Mouse (Mus musculus): ENCODE results near the gene Art4. TPM values are rescaled to one million over a fixed set of nuclear protein-coding genes. Genes with fewer than 3 reads are reported as not detected.

Art4 gene
- polyA plus RNA-seq, 1 experiment, result 0.96 TPM

- H3K27ac ChIP-seq (ENCODE audit: control insufficient read depth, insufficient read depth, low read depth, low read length), result peak within 1 kb of the TSS; percentile 99
Measured at GRCm38 (mm10) chr6:136827516-136827880, 30.0 kb downstream of the Art4 start, which contains the start of gene BC049715. Gene BC049715, plus strand, starts transcription at chr6:136827626.

GRCm38 (mm10) chr6:136827116-136827515 is 30.4 kb downstream of the Art4 start:
- Histone ChIP-seq H3K27ac (ENCODE audit: control insufficient read depth, insufficient read depth, low read depth, low read length) (peak overlapping the region; percentile 99), H3K36me3 (ENCODE audit: control insufficient read depth, insufficient read depth, low read length) (peaks cover 5% of the 10 kb centered on the region), H3K4me1 (ENCODE audit: control insufficient read depth, insufficient read depth, low read length) (no peaks in the 10 kb centered on the region), H3K4me3 (ENCODE audit: control insufficient read depth, low read depth, low read length) (peak overlapping the region; percentile 98), H3K27me3 (ENCODE audit: control insufficient read depth, insufficient read depth, low read length) (no peaks in the 10 kb centered on the region)
- TF ChIP-seq CTCF (IDR thresholded peaks at IDR 0.05; ENCODE audit: control insufficient read depth, insufficient read depth, insufficient replicate concordance, low read depth, low read length) (no peak), POLR2A (IDR thresholded peaks at IDR 0.05; ENCODE audit: control insufficient read depth, low read depth, low read length) (no peak)

More at GRCm38 (mm10) chr6:136827516-136827880, 30.0 kb downstream of the Art4 start, which contains the start of gene BC049715:
- no peak for TF ChIP-seq CTCF (IDR thresholded peaks at IDR 0.05; ENCODE audit: control insufficient read depth, insufficient read depth, insufficient replicate concordance, low read depth, low read length)
- TF ChIP-seq POLR2A (IDR thresholded peaks at IDR 0.05; ENCODE audit: control insufficient read depth, low read depth, low read length), result no peak; the same call in 1 of the 2 replicates
- Histone ChIP-seq H3K36me3 (ENCODE audit: control insufficient read depth, insufficient read depth, low read length) (peaks cover 5% of the 10 kb centered on the region), H3K27me3 (ENCODE audit: control insufficient read depth, insufficient read depth, low read length) (no peaks in the 10 kb centered on the region), H3K4me1 (ENCODE audit: control insufficient read depth, insufficient read depth, low read length) (no peaks in the 10 kb centered on the region), H3K4me3 (ENCODE audit: control insufficient read depth, low read depth, low read length) (peak within 1 kb of the TSS; percentile 98)

- H3K27ac ChIP-seq (ENCODE audit: control insufficient read depth, insufficient read depth, low read depth, low read length), result no peak overlapping the region
- H3K4me3 ChIP-seq (ENCODE audit: control insufficient read depth, low read depth, low read length), result peak overlapping the region; percentile 73
- TF ChIP-seq POLR2A (IDR thresholded peaks at IDR 0.05; ENCODE audit: control insufficient read depth, low read depth, low read length) (no peak), CTCF (IDR thresholded peaks at IDR 0.05; ENCODE audit: control insufficient read depth, insufficient read depth, insufficient replicate concordance, low read depth, low read length) (no peak)
- no peaks in the 10 kb centered on the region; the same call in 1 of the 2 replicates for H3K4me1 ChIP-seq (ENCODE audit: control insufficient read depth, insufficient read depth, low read length)
- H3K27me3 ChIP-seq (ENCODE audit: control insufficient read depth, insufficient read depth, low read length), result no peaks in the 10 kb centered on the region
- H3K36me3 ChIP-seq (ENCODE audit: control insufficient read depth, insufficient read depth, low read length), result peaks cover 10% of the 10 kb centered on the region
Measured at GRCm38 (mm10) chr6:136824987-136825386, 32.5 kb downstream of the Art4 start.

GRCm38 (mm10) chr6:136821086-136821485 is 36.4 kb downstream of the Art4 start:
- no peak for TF ChIP-seq POLR2A (IDR thresholded peaks at IDR 0.05; ENCODE audit: control insufficient read depth, low read depth, low read length)
- no peak for TF ChIP-seq CTCF (IDR thresholded peaks at IDR 0.05; ENCODE audit: control insufficient read depth, insufficient read depth, insufficient replicate concordance, low read depth, low read length)
- no peak overlapping the region for H3K27ac ChIP-seq (ENCODE audit: control insufficient read depth, insufficient read depth, low read depth, low read length)
- H3K36me3 ChIP-seq (ENCODE audit: control insufficient read depth, insufficient read depth, low read length), result peaks cover 11% of the 10 kb centered on the region
- no peak overlapping the region for H3K4me3 ChIP-seq (ENCODE audit: control insufficient read depth, low read depth, low read length)
- no peaks in the 10 kb centered on the region for H3K27me3 ChIP-seq (ENCODE audit: control insufficient read depth, insufficient read depth, low read length)
- H3K4me1 ChIP-seq (ENCODE audit: control insufficient read depth, insufficient read depth, low read length), result no peaks in the 10 kb centered on the region; the same call in 1 of the 2 replicates

- Histone ChIP-seq H3K4me1 (ENCODE audit: control insufficient read depth, insufficient read depth, low read length) (no peaks in the 10 kb centered on the region; the same call in 1 of the 2 replicates), H3K4me3 (ENCODE audit: control insufficient read depth, low read depth, low read length) (no peak overlapping the region), H3K27me3 (ENCODE audit: control insufficient read depth, insufficient read depth, low read length) (no peaks in the 10 kb centered on the region), H3K36me3 (ENCODE audit: control insufficient read depth, insufficient read depth, low read length) (peaks cover 11% of the 10 kb centered on the region), H3K27ac (ENCODE audit: control insufficient read depth, insufficient read depth, low read depth, low read length) (no peak overlapping the region)
- TF ChIP-seq CTCF (IDR thresholded peaks at IDR 0.05; ENCODE audit: control insufficient read depth, insufficient read depth, insufficient replicate concordance, low read depth, low read length) (no peak), POLR2A (IDR thresholded peaks at IDR 0.05; ENCODE audit: control insufficient read depth, low read depth, low read length) (no peak)
Measured at GRCm38 (mm10) chr6:136820381-136820780, 37.2 kb downstream of the Art4 start.

GRCm38 (mm10) chr6:136817549-136817948 is 40.0 kb downstream of the Art4 start:
- Histone ChIP-seq H3K27ac (ENCODE audit: control insufficient read depth, insufficient read depth, low read depth, low read length) (no peak overlapping the region), H3K4me3 (ENCODE audit: control insufficient read depth, low read depth, low read length) (no peak overlapping the region), H3K36me3 (ENCODE audit: control insufficient read depth, insufficient read depth, low read length) (peaks cover 6% of the 10 kb centered on the region), H3K4me1 (ENCODE audit: control insufficient read depth, insufficient read depth, low read length) (no peaks in the 10 kb centered on the region; the same call in 1 of the 2 replicates), H3K27me3 (ENCODE audit: control insufficient read depth, insufficient read depth, low read length) (no peaks in the 10 kb centered on the region)
- TF ChIP-seq CTCF (IDR thresholded peaks at IDR 0.05; ENCODE audit: control insufficient read depth, insufficient read depth, insufficient replicate concordance, low read depth, low read length), result no peak
- no peak for TF ChIP-seq POLR2A (IDR thresholded peaks at IDR 0.05; ENCODE audit: control insufficient read depth, low read depth, low read length)

- H3K36me3 ChIP-seq (ENCODE audit: control insufficient read depth, insufficient read depth, low read length), result peaks cover 6% of the 10 kb centered on the region
- H3K27ac ChIP-seq (ENCODE audit: control insufficient read depth, insufficient read depth, low read depth, low read length), result no peak overlapping the region
- no peaks in the 10 kb centered on the region for H3K27me3 ChIP-seq (ENCODE audit: control insufficient read depth, insufficient read depth, low read length)
- H3K4me1 ChIP-seq (ENCODE audit: control insufficient read depth, insufficient read depth, low read length), result no peaks in the 10 kb centered on the region; the same call in 1 of the 2 replicates
- no peak for TF ChIP-seq CTCF (IDR thresholded peaks at IDR 0.05; ENCODE audit: control insufficient read depth, insufficient read depth, insufficient replicate concordance, low read depth, low read length)
- TF ChIP-seq POLR2A (IDR thresholded peaks at IDR 0.05; ENCODE audit: control insufficient read depth, low read depth, low read length), result no peak
- H3K4me3 ChIP-seq (ENCODE audit: control insufficient read depth, low read depth, low read length), result peak overlapping the region; percentile 10
Measured at GRCm38 (mm10) chr6:136816826-136817225, 40.7 kb downstream of the Art4 start.

Data from testis, adult 2 months (tissue).